Mouse (Mus musculus) lung, embryonic 14.5 days (tissue): ENCODE results near the gene Fam241b. TPM values are rescaled to one million over a fixed set of nuclear protein-coding genes. Genes with fewer than 3 reads are reported as not detected.

ENCODE experiments used
- ATAC-seq: fragments of 200-750 bp; cut with Nextera tagmentation; 2 replicates; pipeline ENCODE4 v1.8.0; 2017; ENCODE audit warnings: mild to moderate bottlenecking, moderate TSS enrichment, moderate library complexity; ENCODE audit not compliant: insufficient read depth
- DNase-seq: peaks from one replicate; pipeline ENCODE4 v3.0.0-alpha.2; 2015
- H3K27ac ChIP-seq: fragments of 300-500 bp; sonication (generic); 2 replicates; pipeline ENCODE4 v1.5.1; 2014; ENCODE audit warnings: low read depth, mild to moderate bottlenecking, moderate library complexity
- H3K27me3 ChIP-seq: fragments of 300-500 bp; sonication (generic); 2 replicates; pipeline ENCODE4 v1.6.1; 2014; ENCODE audit warnings: low read length, control low read depth; ENCODE audit not compliant: insufficient read depth
- H3K36me3 ChIP-seq: fragments of 300-500 bp; sonication (generic); 2 replicates; pipeline ENCODE4 v1.6.1; 2014; ENCODE audit warnings: control low read depth; ENCODE audit not compliant: insufficient read depth
- H3K4me1 ChIP-seq: fragments of 300-500 bp; sonication (generic); 2 replicates; pipeline ENCODE4 v1.6.1; 2014; ENCODE audit warnings: antibody characterized with exemption, control low read depth; ENCODE audit not compliant: insufficient read depth
- H3K4me2 ChIP-seq: fragments of 300-500 bp; sonication (generic); 2 replicates; pipeline ENCODE4 v1.6.1; 2014; ENCODE audit warnings: mild to moderate bottlenecking
- H3K4me3 ChIP-seq: fragments of 300-500 bp; sonication (generic); 2 replicates; pipeline ENCODE4 v1.5.1; 2014; ENCODE audit warnings: low read depth, low read length
- H3K9ac ChIP-seq: fragments of 300-500 bp; sonication (generic); 2 replicates; pipeline ENCODE4 v1.6.1; 2014
- H3K9me3 ChIP-seq: fragments of 300-500 bp; sonication (generic); 2 replicates; pipeline ENCODE4 v1.6.1; 2016; ENCODE audit warnings: low read depth, low read length, control low read depth
- CTCF ChIP-seq: IDR thresholded peaks from 2 replicates; pipeline ENCODE4 v1.5.1; 2016; ENCODE audit warnings: antibody characterized with exemption, low read depth
- WGBS: fragments of 180-500 bp; shearing (Covaris S2); extraction: QIAGEN DNeasy Blood & Tissue Kit; methylation state at CpG from one replicate; pipeline ENCODE4 v1.1.7; 2014; 5-methylcytosine and 5-hydroxymethylcytosine counted together
- polyA plus RNA-seq: library from polyadenylated mRNA; unstranded; fragments of >200 nt; fragmentation: Nextera tagmentation; extraction: Ambion mirVana; gene quantifications from 2 replicates; pipeline ENCODE4 v1.2.1, GENCODE M21; 2014

Gene Fam241b
- polyA plus RNA-seq, 1 experiment from 2014 or later = 2.4 TPM

DNA sequence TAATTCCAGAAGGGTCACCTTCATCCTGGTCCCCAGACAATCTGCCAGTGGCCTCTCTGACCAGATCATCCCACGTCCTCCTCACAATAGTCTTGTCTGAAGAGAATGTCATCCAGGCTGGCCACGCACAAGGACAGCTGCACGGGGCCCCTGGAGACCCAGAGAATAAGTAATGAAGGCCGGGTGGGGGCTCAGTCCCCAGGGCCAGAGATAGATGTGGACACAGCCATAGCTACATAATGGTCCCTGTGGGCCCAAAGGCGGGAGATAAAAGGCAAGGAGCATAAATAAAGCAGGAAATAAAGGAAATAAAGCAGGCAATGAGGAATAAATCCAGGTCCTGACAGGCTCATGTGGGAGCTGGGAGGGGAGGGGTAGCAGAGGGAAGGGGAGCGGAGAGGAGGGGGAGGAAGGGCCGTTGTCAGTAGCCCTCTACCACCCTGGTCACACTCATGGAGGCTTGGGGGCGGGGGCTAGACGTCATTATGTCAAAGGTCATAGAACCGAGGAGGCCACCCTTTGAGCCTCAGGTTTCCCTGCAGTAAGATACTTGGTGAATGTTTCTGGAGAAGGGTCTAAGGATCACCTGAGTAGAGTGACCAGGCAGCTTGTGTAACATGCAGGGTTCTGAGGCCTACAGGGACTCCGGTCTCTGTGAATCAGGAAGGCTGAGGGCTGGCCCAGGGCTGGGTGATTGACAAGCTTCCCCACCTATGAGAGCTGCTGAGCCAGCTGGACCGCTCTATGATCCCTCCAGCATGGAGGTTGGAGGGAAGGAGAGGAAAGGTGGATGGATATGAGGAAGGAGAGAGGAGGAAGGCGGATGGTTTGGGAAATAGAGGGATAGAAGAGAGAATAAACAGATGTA is 85.0 kb downstream of the Fam241b start:
- no peaks in the 10 kb centered on the region for H3K27me3 ChIP-seq
- no peak overlapping the region for H3K4me3 ChIP-seq
- TF ChIP-seq CTCF = no peak
- peaks cover 15% of the 10 kb centered on the region for H3K4me1 ChIP-seq
- no peak overlapping the region for H3K27ac ChIP-seq
- WGBS = 58% methylated on average over 13 of the region's 13 CpGs
- no peaks in the 10 kb centered on the region for H3K9me3 ChIP-seq
- H3K9ac ChIP-seq = no peak overlapping the region
- H3K4me2 ChIP-seq = no peak overlapping the region
- no peaks in the 10 kb centered on the region for H3K36me3 ChIP-seq
- no peak for ATAC-seq
- DNase-seq = no peak

Other genes with a start within 250 kb of the Fam241b start
- 25.7 and 26.8 TPM in 2 replicates for gene Col13a1, start 164.8 kb downstream of the Fam241b start, polyA plus RNA-seq
- not detected in 2 replicates for gene Neurog3, start 10.8 kb downstream of the Fam241b start, polyA plus RNA-seq
- 32.5 and 36.3 TPM in 2 replicates for gene Tspan15, start 87.3 kb upstream of the Fam241b start, polyA plus RNA-seq
- 0.46 and 0.85 TPM in 2 replicates for gene Tacr2, start 108.5 kb upstream of the Fam241b start, polyA plus RNA-seq
- gene Hk1, start 236.0 kb upstream of the Fam241b start, polyA plus RNA-seq = 20.9 and 22.4 TPM in 2 replicates